Mouse (Mus musculus) CH12.LX (cell line): Measurements from ENCODE around the gene Rbm15b. TPM values are rescaled to one million over a fixed set of nuclear protein-coding genes. Genes with fewer than 3 reads are reported as not detected.
A peak's percentile ranks its signal among the peaks of the same experiment; 100 is the strongest.

Experiments
- DNase-seq: peaks from one replicate; pipeline ENCODE4 v3.0.0-alpha.2; 2013; ENCODE audit errors: extremely low read depth
- H3K27ac ChIP-seq: 2 replicates; pipeline ENCODE4 v1.5.1; 2012; ENCODE audit warnings: low read depth, mild to moderate bottlenecking, control low read depth, moderate library complexity; ENCODE audit not compliant: insufficient read depth
- H3K27me3 ChIP-seq: replicated peaks from 2 replicates; pipeline ENCODE3; 2012; ENCODE audit warnings: inconsistent platforms
- H3K36me3 ChIP-seq, 2 experiments: replicated peaks in 1 of 2; 2 replicates each; pipeline versions ENCODE3 to v1.6.1; 2012; ENCODE audit warnings: inconsistent platforms in 1 of 2, low read length in 1 of 2, mild to moderate bottlenecking in 1 of 2, mixed read lengths in 1 of 2, moderate library complexity in 1 of 2; ENCODE audit not compliant: control insufficient read depth in 1 of 2, insufficient read depth in 1 of 2
- H3K4me1 ChIP-seq, 2 experiments: 2 replicates each; pipeline ENCODE4 v1.6.1; 2012; ENCODE audit warnings: inconsistent platforms in 1 of 2, moderate library complexity in 1 of 2; ENCODE audit not compliant: insufficient read depth in 2 of 2, control insufficient read depth in 1 of 2
- H3K4me2 ChIP-seq: 2 replicates; pipeline ENCODE4 v1.6.1; 2012; ENCODE audit warnings: low read depth, mild to moderate bottlenecking, control low read depth; ENCODE audit not compliant: poor library complexity, insufficient read depth, severe bottlenecking
- H3K4me3 ChIP-seq, 3 experiments: fragments of 150-350 bp in 1 of 3; sonication (generic) in 1 of 3; replicated peaks in 1 of 3; 2 replicates each; pipeline versions ENCODE3 to v1.5.1; 2011 to 2012; ENCODE audit warnings: low read depth in 2 of 3, low read length in 2 of 3, mild to moderate bottlenecking in 2 of 3, moderate library complexity in 2 of 3, control low read depth in 1 of 3, improper control_type of control experiment in 1 of 3, inconsistent platforms in 1 of 3, mixed read lengths in 1 of 3; ENCODE audit not compliant: poor library complexity in 1 of 3
- H3K79me2 ChIP-seq: replicated peaks from 2 replicates; pipeline ENCODE4 v1.6.1; 2012; ENCODE audit warnings: mild to moderate bottlenecking, moderate library complexity; ENCODE audit not compliant: control insufficient read depth, poor library complexity, insufficient read depth, severe bottlenecking; ENCODE audit errors: extremely low read depth
- H3K9ac ChIP-seq: 2 replicates; pipeline ENCODE4 v1.6.1; 2012; ENCODE audit warnings: low read depth, mild to moderate bottlenecking, control low read depth, moderate library complexity; ENCODE audit not compliant: insufficient read depth
- H3K9me3 ChIP-seq: replicated peaks from 2 replicates; pipeline ENCODE3; 2012; ENCODE audit warnings: low read length, inconsistent platforms, mixed read lengths
- CTCF ChIP-seq, 2 experiments: IDR thresholded peaks in 1 of 2; conservative IDR thresholded peaks in 1 of 2; 2 replicates each; pipeline ENCODE4 v1.5.1; 2011 to 2012; ENCODE audit warnings: low read depth in 2 of 2, low read length in 2 of 2, improper control_type of control experiment in 1 of 2, inconsistent platforms in 1 of 2, mild to moderate bottlenecking in 1 of 2, moderate library complexity in 1 of 2
- E2F4 ChIP-seq: IDR thresholded peaks from 2 replicates; pipeline ENCODE4 v1.6.1; 2011; ENCODE audit warnings: low read depth, low read length, improper control_type of control experiment; ENCODE audit not compliant: insufficient replicate concordance
- HCFC1 ChIP-seq: IDR thresholded peaks from 2 replicates; pipeline ENCODE4 v1.6.1; 2012; ENCODE audit warnings: low read depth, mild to moderate bottlenecking, inconsistent platforms, low read length, improper control_type of control experiment
- JUN ChIP-seq: IDR thresholded peaks from 2 replicates; pipeline ENCODE4 v1.6.1; 2011; ENCODE audit warnings: low read depth, mild to moderate bottlenecking, low read length, improper control_type of control experiment, moderate library complexity; ENCODE audit not compliant: insufficient read depth
- MAFK ChIP-seq: IDR thresholded peaks from 2 replicates; pipeline ENCODE4 v1.6.1; 2011; ENCODE audit warnings: low read length, improper control_type of control experiment; ENCODE audit not compliant: insufficient replicate concordance
- MEF2A ChIP-seq: IDR thresholded peaks from 2 replicates; pipeline ENCODE4 v1.6.1; 2014; ENCODE audit warnings: low read depth, mild to moderate bottlenecking, inconsistent platforms, low read length, improper control_type of control experiment, borderline replicate concordance
- MYC ChIP-seq: IDR thresholded peaks from 2 replicates; pipeline ENCODE4 v1.6.1; 2011; ENCODE audit warnings: low read depth, mild to moderate bottlenecking, improper control_type of control experiment, low read length
- POLR2A ChIP-seq: IDR thresholded peaks from 2 replicates; pipeline ENCODE4 v1.6.1; 2011; ENCODE audit warnings: low read depth, mild to moderate bottlenecking, improper control_type of control experiment, low read length
- POLR2AphosphoS2 ChIP-seq: IDR thresholded peaks from 2 replicates; pipeline ENCODE4 v1.6.1; 2011; ENCODE audit warnings: low read depth, low read length, improper control_type of control experiment
- RAD21 ChIP-seq: IDR thresholded peaks from 2 replicates; pipeline ENCODE4 v1.6.1; 2011; ENCODE audit warnings: low read depth, mild to moderate bottlenecking, low read length, improper control_type of control experiment, moderate library complexity
- SIN3A ChIP-seq: IDR thresholded peaks from 2 replicates; pipeline ENCODE4 v1.6.1; 2012; ENCODE audit warnings: low read length, improper control_type of control experiment, inconsistent platforms
- SMC3 ChIP-seq: IDR thresholded peaks from 2 replicates; pipeline ENCODE4 v1.6.1; 2011; ENCODE audit warnings: low read depth, low read length, improper control_type of control experiment
- TCF12 ChIP-seq: IDR thresholded peaks from 2 replicates; pipeline ENCODE4 v1.6.1; 2014; ENCODE audit warnings: low read depth, mild to moderate bottlenecking, inconsistent platforms, low read length, improper control_type of control experiment
- UBTF ChIP-seq: IDR thresholded peaks from 2 replicates; pipeline ENCODE4 v1.6.1; 2012; ENCODE audit warnings: low read depth, mild to moderate bottlenecking, inconsistent platforms, low read length, improper control_type of control experiment, moderate library complexity
- ZNF384 ChIP-seq: IDR thresholded peaks from 2 replicates; pipeline ENCODE4 v1.6.1; 2012; ENCODE audit warnings: low read depth, low read length, improper control_type of control experiment, inconsistent platforms
- dilution Hi-C: fragments of 300-500 bp; cut with MboI; formaldehyde crosslinking; loops from 2 replicates; pipeline ENCODE4 v1.14.3; 2020; ENCODE audit warnings: low sequenced_read_pairs; ENCODE audit not compliant: extremely low pct_unique_long_range_greater_than_20kb, extremely low pct_ligation_motif_present
- in situ Hi-C: fragments of 300-500 bp; cut with MboI; formaldehyde crosslinking; loops from 3 replicates; pipeline ENCODE4 v1.14.3; 2019; ENCODE audit warnings: low sequenced_read_pairs, low pct_ligation_motif_present, low pct_unique_long_range_greater_than_20kb, mixed read lengths
- polyA plus RNA-seq: library from polyadenylated mRNA; unstranded; fragments of >175 nt; gene quantifications from 2 replicates; pipeline ENCODE4 v1.2.1, GENCODE M21; 2012; ENCODE audit warnings: low read depth; ENCODE audit not compliant: insufficient read length
- total RNA-seq, 2 experiments: library from RNA; depleted of rRNA; stranded (reverse); fragments of 300-350 nt in 1 of 2; fragments of >200 nt in 1 of 2; gene quantifications; 2 replicates each; pipeline ENCODE4 v1.2.3; 2012 to 2014

Rbm15b gene
- total and polyA plus RNA-seq, 3 experiments, result 11.4 to 19.5 (median 17.4) TPM

- in situ Hi-C loops (no loop called here), dilution Hi-C loops (no loop called here)
- no peaks in the 10 kb centered on the region; the same call in 1 of the 2 replicates for H3K79me2 ChIP-seq
- H3K27ac ChIP-seq, result no peak overlapping the region
- H3K9ac ChIP-seq, result no peak overlapping the region
- no peaks in the 10 kb centered on the region for H3K27me3 ChIP-seq
- TF ChIP-seq HCFC1, result no peak
- TF ChIP-seq E2F4, result no peak
- TF ChIP-seq UBTF, result no peak
- no peak for TF ChIP-seq POLR2A
- TF ChIP-seq SMC3, result no peak
- no peak for TF ChIP-seq POLR2AphosphoS2
- no peak for TF ChIP-seq ZNF384
- TF ChIP-seq MYC, result no peak
- TF ChIP-seq TCF12, result no peak
- TF ChIP-seq SIN3A, result no peak
- TF ChIP-seq JUN, result no peak
- no peak overlapping the region for H3K4me3 ChIP-seq
- peaks cover 46 to 94% of the 10 kb centered on the region in 2 experiments for H3K36me3 ChIP-seq
- no peaks in the 10 kb centered on the region for H3K9me3 ChIP-seq
- H3K4me1 ChIP-seq, result no peaks in the 10 kb centered on the region
- no peak for DNase-seq
- H3K4me2 ChIP-seq, result no peak overlapping the region
Observed at GRCm38 (mm10) chr9:106856664-106857063, 30.6 kb downstream of the Rbm15b start.

GRCm38 (mm10) chr9:106842800-106843199 lies 44.4 kb downstream of the Rbm15b start:
- Histone ChIP-seq H3K27ac (no peak overlapping the region), H3K27me3 (no peaks in the 10 kb centered on the region), H3K36me3 (peaks cover 50 to 82% of the 10 kb centered on the region in 2 experiments), H3K9ac (no peak overlapping the region), H3K4me3 (no peak overlapping the region), H3K79me2 (peaks cover 4% of the 10 kb centered on the region; the same call in 1 of the 2 replicates), H3K9me3 (peaks cover 2% of the 10 kb centered on the region), H3K4me1 (no peaks in the 10 kb centered on the region), H3K4me2 (no peak overlapping the region)
- TF ChIP-seq SIN3A (no peak), MAFK (no peak), RAD21 (no peak)
- dilution Hi-C loops (no loop called here), in situ Hi-C loops (no loop called here)
- no peak for DNase-seq

GRCm38 (mm10) chr9:106840569-106840968 lies 46.7 kb downstream of the Rbm15b start:
- dilution Hi-C loops (no loop called here), in situ Hi-C loops (no loop called here)
- H3K4me1 ChIP-seq, result no peaks in the 10 kb centered on the region
- H3K9ac ChIP-seq, result no peak overlapping the region
- H3K36me3 ChIP-seq, result peaks cover 50 to 85% of the 10 kb centered on the region in 2 experiments
- no peak overlapping the region for H3K4me2 ChIP-seq
- TF ChIP-seq MYC (0 out of 2 replicates have a peak, but pooled peaks have one; percentile 21), CTCF (conservative IDR thresholded peaks at IDR 0.05 in 1 of 2, IDR thresholded peaks at IDR 0.05 in 1 of 2; ENCODE audit: low read depth in 2 of 2, low read length in 2 of 2) (peak in 1 of 2 experiments; percentile 29; a peak in 1 of 4 replicates), POLR2A (no peak), UBTF (no peak), ZNF384 (peak; percentile 46; the same call in 1 of the 2 replicates), MEF2A (no peak)
- H3K9me3 ChIP-seq, result peaks cover 2% of the 10 kb centered on the region
- H3K27me3 ChIP-seq, result no peaks in the 10 kb centered on the region
- no peak overlapping the region for H3K27ac ChIP-seq
- no peak overlapping the region for H3K4me3 ChIP-seq
- DNase-seq, result peak; percentile 11
- H3K79me2 ChIP-seq, result peaks cover 3% of the 10 kb centered on the region; the same call in 1 of the 2 replicates

Other genes with a start within 250 kb of the Rbm15b start
- not detected in 2 replicates for gene Grm2, start 231.3 kb downstream of the Rbm15b start, total RNA-seq (2012; rRNA removed)
- not detected in 2 replicates for gene Grm2, start 231.3 kb downstream of the Rbm15b start, total RNA-seq (2014; rRNA removed)
- gene Grm2, start 231.3 kb downstream of the Rbm15b start, polyA plus RNA-seq, result not detected in 2 replicates
- 33.6 and 45.3 TPM in 2 replicates for gene Tex264, start 201.5 kb downstream of the Rbm15b start, total RNA-seq (2012; rRNA removed)
- 30.9 and 34.3 TPM in 2 replicates for gene Tex264, start 201.5 kb downstream of the Rbm15b start, total RNA-seq (2014; rRNA removed)
- 45.2 and 54.8 TPM in 2 replicates for gene Tex264, start 201.5 kb downstream of the Rbm15b start, polyA plus RNA-seq
- gene Rad54l2, start 98.2 kb downstream of the Rbm15b start, total RNA-seq (2012; rRNA removed), result 11.5 and 11.6 TPM in 2 replicates
- 7.1 and 7.2 TPM in 2 replicates for gene Rad54l2, start 98.2 kb downstream of the Rbm15b start, total RNA-seq (2014; rRNA removed)
- 13.3 and 16.5 TPM in 2 replicates for gene Rad54l2, start 98.2 kb downstream of the Rbm15b start, polyA plus RNA-seq
- gene Dcaf1, start 65.6 kb downstream of the Rbm15b start, total RNA-seq (2012; rRNA removed), result 43.9 and 48.5 TPM in 2 replicates
- gene Dcaf1, start 65.6 kb downstream of the Rbm15b start, total RNA-seq (2014; rRNA removed), result 40.9 and 44.9 TPM in 2 replicates
- 36.1 and 42.9 TPM in 2 replicates for gene Dcaf1, start 65.6 kb downstream of the Rbm15b start, polyA plus RNA-seq
- gene Manf, start 4.6 kb upstream of the Rbm15b start, total RNA-seq (2012; rRNA removed), result 181 and 385 TPM in 2 replicates
- gene Manf, start 4.6 kb upstream of the Rbm15b start, total RNA-seq (2014; rRNA removed), result 292 and 325 TPM in 2 replicates
- gene Manf, start 4.6 kb upstream of the Rbm15b start, polyA plus RNA-seq, result 330 and 358 TPM in 2 replicates